Mouse (Mus musculus) urinary bladder, adult 18-20 months (tissue): ENCODE measurements around the gene Tmie.
A peak's percentile ranks its signal among the peaks of the same experiment; 100 is the strongest.

Source experiments
- DNase-seq, 2 experiments: peaks; one replicate each; pipeline ENCODE4 v3.0.0; 2022; ENCODE audit warnings: low spot score in 2 of 2, mixed read lengths in 2 of 2

The Tmie gene

DNA sequence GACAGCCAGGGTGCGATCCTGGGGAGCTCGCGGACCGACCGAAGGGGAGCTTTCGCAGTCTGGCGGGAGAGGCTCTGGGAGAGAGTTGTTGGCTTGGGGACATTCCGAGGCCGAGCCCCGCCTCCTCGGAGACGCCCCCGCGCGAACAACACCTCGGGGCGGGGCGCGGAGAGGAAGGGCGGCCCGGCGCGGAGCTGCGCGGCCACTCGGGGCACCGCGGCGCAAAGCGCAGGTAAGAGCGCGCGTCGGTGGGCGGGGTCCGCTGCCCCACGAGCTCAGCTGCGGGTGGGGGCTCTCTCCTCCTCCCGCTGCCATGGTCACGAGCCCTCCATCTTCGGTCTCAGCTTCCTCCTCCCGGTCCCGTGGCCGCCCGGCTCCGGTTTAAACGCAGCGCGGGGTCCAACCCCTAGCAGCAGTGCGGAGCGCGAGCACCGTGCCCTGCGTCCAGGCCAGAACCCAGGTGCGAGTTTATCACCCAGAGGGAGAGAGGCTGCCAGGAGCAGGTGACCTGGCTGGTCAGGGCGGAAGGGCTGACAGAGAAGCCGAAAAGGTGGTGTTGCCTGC, at the start of gene Tmie:
Tmie (minus strand) TSS at position 116 of the 564 bp plus-strand sequence.
- peak; percentile 74 to 78 for DNase-seq

GRCm38 (mm10) chr9:110922759-110923158, 42.8 kb upstream of the Tmie start:
- DNase-seq = peak; percentile 29 to 34

DNA sequence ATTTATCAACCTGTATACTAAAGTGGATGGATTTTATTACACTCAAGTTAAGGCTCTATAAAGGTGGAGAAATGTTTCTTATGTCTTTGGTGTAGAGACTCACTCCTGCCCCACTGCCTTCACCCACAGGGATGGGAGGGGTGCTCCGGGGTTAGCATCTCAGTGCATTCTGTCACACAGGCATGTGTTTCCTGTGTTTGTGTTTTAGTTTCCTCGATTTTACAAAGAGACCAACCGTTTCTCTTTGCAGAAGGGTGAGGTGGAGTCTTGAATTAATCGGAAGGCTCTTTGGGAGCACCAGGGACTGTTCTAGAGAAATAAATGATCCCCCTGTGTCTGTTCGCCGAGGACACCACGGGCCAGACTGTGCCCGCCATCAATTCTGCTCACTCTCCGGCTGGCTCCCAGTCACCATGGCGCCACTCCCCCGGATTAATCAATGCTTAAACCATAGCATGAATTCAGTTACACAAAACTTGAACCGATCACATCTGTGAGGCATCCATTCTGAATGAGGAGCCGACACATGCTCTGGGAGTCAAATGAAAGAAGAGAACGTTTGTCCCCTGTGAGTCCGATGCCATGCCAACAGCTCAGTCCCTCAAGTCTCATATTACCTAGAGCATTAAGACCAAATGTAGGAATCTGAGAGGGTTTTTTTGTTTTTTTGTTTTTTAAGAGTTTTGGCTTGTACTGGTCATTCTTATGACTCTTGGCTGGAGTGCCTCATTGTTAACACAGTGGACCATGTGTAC, 40.9 kb upstream of the Tmie start:
- no peak for DNase-seq

DNA sequence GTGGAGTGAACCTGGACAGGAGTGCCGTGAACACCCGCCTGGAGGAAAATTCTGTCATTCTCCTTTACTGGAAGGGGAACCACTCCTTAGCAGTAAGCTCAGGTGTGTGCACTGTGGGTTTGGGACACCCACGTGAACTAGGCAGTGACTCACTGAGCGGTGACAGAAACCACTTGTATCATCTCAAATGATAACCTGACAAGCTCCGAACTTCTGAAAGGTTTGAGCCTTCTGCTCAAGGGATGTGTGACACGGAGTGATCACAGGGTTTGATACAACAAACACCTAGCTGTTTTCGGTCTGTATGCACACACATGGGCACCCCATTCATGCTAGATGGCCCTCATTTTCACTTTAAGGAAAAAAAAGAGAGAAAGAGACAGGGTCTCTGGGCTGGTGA, 36.9 kb upstream of the Tmie start, which contains the start of gene Fam240a:
Fam240a (minus strand) TSS at position 76 of the 400 bp plus-strand sequence.
- no peak for DNase-seq

DNA sequence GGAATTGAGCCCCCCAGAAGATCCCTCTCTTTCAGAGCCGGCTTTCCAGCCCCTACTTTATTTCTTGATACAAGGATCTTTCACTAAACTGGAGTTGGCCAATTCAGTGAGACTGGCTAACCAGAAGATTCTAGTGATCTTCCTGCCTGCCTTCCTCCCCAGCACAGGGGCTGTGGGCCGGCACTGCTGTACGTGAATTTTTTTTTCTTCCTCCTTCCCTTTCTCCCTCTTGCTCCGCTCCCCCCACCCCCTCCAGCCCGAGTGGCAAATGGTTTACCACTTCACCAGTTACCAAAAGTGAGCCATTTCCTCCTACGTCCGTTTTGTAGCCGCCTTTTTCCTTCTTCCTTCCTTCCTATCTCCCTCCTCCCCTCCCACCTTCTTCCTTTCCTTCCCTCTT, 35.6 kb upstream of the Tmie start:
- no peak for DNase-seq

GRCm38 (mm10) chr9:110914631-110915236, 34.8 kb upstream of the Tmie start:
- DNase-seq = no peak

DNA sequence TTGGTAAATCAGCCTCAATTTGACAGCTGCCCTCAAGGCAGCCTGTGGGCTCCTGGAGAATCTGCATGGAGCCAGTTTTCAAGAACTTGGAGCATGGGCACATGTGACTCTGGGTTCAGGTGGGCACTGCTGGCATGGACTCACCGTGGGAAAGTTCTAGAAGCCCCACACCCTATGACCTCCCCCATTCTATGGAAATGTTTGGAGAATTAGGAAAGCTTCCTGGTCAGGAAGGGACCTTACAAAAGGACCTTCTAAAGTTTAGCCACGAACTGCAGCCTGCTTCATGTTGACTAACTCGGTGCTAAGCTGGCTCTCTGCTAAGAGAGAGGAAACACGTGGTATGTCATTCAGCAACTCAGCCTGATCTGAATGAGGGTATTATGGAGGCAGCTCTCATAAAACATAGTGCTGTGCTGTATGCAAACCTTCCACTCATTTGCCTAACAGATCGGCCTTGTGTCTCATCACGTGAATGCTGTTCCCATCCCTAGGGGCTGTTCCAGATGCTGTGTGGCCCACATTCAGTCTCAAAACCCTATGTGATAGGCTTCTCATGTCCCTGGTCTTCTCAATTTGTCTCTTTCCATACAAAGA, 29.6 kb upstream of the Tmie start:
- no peak for DNase-seq

DNA sequence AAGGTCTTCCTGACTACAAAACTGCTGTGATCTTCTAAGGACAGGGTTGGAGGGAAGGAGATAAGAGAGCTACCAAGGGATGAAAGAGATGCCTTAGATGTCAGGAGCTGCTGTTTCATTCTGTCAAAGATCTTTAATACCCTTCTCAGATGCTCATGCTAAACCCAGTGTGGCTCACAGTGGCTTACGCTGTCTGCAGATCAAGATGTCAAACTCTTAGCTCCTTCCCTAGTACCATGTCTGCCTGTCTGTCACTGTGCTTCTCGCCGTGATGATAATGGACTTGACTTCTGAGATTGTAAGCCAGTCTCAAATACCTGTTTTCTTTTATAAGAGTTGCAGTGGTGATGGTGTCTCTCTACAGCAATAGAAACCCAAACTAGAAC, 28.7 kb upstream of the Tmie start:
- DNase-seq = no peak

GRCm38 (mm10) chr9:110907838-110908630, 28.1 kb upstream of the Tmie start:
- DNase-seq = no peak

- no peak for DNase-seq
These were observed 27.4 kb upstream of the Tmie start for GRCm38 (mm10) chr9:110907201-110907837.

GRCm38 (mm10) chr9:110902271-110902670, 22.4 kb upstream of the Tmie start:
- no peak for DNase-seq

DNA sequence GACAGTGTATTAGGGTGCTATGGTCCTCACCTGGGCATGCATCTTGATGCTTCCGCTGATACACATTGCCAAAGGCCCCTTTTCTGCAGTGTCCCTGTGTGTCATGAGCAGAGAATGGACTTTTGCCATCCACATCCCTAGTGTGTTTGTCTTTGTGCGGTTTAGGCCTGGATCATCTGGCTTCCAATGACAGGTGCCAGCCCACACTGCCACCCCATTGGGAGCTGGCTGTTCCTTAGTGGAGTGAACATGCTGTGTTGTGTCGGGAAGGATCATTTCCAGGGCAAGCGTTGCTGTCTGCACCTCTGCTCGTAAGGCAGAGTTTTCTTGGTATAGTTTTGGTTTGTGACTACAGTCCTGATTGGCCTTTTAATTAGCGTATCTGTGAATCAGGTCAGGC, 21.3 kb upstream of the Tmie start:
- no peak for DNase-seq

- no peak for DNase-seq
These were observed 19.6 kb upstream of the Tmie start for GRCm38 (mm10) chr9:110899451-110900008.

- no peak for DNase-seq
These were observed 16.7 kb upstream of the Tmie start for GRCm38 (mm10) chr9:110896595-110896994.

- no peak for DNase-seq
These were observed 16.1 kb upstream of the Tmie start for GRCm38 (mm10) chr9:110895994-110896393.

- DNase-seq = no peak
These were observed 15.6 kb upstream of the Tmie start for GRCm38 (mm10) chr9:110895507-110895906.

DNA sequence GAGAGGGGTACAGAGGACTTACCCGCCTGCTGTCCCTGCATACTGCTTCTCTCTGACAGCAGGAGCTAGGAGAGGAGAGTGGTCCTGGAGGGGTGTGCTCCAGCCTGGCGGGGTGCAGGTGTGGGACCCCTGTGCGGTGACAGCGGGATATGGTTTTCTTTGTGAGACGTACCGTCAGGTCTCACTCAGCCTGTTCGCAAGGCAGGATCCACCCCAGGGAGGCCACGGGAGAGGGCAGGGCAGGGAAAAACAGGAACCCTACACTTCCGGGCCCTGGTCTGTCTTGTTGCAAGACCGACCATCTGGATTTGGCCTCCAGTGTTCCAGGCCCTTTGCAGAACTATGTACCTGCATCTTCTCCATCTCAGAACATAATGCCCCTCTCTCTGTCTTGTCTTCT, 13.5 kb upstream of the Tmie start:
- no peak for DNase-seq

DNA sequence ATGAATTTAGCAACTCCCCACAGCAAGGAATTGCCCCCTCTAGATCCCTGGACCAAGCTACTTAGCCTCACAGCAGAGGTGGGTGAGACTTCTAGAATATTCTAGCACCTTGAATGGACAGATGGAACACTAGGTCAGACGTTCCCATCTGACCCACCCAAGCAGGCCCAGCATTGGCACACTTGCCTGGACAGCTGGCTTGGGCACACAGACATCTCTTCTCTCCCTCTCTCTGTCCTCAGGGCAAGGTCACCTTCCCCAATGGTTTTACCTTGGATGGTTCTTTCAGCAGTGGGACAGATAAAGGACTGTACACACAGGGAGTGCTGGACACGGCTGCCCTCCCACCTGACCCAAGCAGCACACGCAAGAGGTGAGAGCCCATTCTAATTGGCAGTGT, 12.6 kb upstream of the Tmie start:
- no peak for DNase-seq

DNA sequence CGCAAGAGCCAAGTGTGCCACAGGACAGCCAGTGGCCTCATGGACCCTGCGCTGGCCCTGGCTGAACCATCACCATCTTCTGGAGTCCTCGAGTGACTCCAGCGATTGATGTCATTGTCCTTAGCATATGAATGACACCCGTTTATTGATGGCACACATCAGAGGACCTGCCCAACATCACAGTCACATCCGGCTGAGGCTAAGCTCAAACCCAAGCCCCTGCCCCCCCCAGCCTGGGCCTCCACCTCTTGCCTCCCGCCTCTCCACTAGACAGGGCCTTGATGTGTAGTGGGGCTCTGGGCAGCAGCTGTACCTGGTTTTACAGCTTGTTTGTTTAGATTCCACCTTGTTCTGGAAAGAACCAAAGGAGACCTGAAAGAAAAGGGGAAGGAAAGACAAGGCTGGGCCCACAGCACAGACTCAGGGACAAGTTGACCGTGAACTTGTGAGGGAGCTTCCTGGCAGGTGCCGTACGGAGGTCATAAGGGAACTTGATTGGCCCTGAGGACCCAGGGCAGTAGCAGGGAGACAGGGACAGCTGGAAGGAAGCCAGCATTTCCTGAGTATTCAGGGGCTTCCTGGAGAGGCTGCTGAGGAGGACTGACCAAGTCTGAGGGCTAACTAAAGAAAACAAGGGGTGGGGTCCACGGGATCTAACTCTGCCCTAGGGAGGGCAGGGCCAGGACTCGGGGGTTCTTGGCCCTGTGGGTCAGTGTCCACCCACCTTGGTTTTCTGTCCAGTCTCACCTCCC, 11.3 kb upstream of the Tmie start:
- DNase-seq = no peak

GRCm38 (mm10) chr9:110890026-110890783, 10.3 kb upstream of the Tmie start:
- no peak for DNase-seq
